Mouse (Mus musculus) cerebellum, adult 2 months (tissue): ENCODE measurements around the gene Ank3.

Experiments
- CTCF ChIP-seq: fragments of 200-500 bp; IDR thresholded peaks from 2 replicates; pipeline ENCODE4 v1.5.1; 2011; ENCODE audit warnings: low read depth, mild to moderate bottlenecking, control low read depth, low read length, moderate library complexity, borderline replicate concordance; ENCODE audit not compliant: insufficient read depth
- POLR2A ChIP-seq: fragments of 200-500 bp; IDR thresholded peaks from 2 replicates; pipeline ENCODE4 v1.6.1; 2011; ENCODE audit warnings: low read length, control low read depth, borderline replicate concordance; ENCODE audit not compliant: insufficient read depth

DNA sequence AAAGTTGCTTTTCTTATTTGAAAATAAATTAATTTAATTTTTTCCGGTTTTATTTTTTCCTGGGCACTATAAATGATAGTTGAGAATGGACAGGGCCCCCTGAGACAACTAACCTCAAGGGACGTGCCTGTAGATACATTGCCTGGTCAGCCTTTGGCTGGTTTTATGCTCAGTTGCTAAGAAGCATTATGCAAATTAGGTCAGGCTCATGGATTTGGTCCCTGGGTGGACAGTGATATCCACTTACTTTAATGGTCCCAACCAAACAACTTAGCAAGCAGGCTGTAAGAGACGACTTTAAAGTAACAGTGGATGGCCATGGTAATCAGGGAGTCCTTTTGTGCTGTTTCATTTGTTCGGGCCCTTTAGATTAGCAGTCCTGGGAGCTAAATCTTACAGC is 392.0 kb downstream of the Ank3 start:
- no peak for TF ChIP-seq CTCF
- no peak for TF ChIP-seq POLR2A
